Mouse (Mus musculus) fat pad, adult 2 months (tissue): ENCODE measurements at regions not wholly inside any gene's neighbourhood (a gene's known extent, or its start where the extent isn't known, plus 50 kb on each side); places are given as distances from the start of the nearest gene placed in this dataset.

Experiments used
- DNase-seq: peaks from one replicate; pipeline ENCODE4 v3.0.0-alpha.2; 2011; ENCODE audit warnings: low read depth, low spot score; ENCODE audit errors: extremely low read depth

DNA sequence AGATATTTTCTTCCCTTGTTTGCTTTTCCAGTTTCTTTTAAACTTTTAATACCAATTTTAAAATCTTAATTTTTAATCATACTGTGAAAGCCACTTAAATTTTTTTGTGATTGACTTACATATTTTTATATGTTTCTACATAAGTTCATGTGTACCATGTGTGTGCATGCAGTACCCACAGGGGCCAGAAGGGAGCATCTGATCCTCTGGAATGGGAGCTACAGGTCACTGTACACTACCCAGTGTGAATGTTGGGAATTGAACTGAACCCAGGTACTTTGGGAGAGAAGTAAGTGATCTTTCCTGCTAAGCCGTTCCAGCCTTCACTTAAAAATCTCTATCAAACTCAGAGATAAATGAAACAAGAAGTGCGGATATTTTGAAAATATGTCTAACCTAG is 302.5 kb upstream of the Gm15217 start:
- no peak for DNase-seq

DNA sequence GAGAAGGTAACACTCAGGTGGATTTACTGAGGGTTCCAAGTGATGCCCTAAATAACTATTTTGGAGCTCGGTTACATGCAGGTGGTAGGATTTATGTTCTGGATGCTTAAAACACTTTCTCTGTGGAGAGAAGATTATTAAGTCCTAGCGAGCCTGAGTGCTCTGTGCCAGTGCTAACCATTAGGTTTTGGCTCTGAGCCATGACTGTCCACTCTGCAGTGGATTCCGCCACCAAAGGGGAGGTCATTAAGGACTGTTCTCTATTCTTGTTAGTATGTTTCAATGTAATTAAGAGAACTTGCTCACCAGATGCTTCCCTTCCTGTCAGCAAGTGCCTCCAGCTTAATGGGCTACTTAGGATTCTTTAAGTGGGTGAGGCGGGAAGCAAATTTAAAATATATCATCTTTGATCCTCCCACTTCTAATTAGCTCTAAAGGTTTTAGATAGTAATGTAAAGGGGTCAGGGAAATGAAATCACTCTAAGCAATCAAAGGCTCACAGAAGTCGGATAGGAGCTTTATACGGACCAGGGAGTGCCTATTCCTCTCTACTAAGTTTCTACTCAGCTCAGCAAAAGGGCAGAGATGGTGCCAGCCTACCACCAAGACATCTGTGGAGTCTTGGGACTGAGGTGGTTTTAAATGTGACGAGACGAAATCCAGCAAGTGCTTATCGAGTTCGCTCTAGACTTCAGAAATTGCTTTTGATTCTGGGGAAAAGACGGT is 301.6 kb upstream of the Gm15217 start:
- DNase-seq = no peak

DNA sequence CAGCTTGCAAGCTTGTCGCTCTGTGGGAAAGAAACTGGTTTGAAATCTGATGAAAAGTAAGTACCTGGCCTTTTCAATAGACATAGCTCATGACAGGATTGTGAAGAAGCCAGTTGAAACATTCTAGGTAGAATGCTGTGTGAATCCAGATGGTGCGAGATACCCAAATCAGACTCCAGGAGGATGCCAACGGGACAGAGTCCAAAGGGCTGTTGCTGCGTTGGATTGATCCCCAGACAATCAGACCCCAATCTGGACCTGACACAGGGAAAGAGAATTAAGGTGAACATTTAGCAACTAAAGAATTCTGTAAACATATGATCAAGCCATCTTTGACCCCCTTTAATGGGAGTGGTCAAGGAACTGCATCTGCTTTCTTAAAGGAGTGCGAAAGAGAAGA is 296.6 kb upstream of the Gm15217 start:
- no peak for DNase-seq

DNA sequence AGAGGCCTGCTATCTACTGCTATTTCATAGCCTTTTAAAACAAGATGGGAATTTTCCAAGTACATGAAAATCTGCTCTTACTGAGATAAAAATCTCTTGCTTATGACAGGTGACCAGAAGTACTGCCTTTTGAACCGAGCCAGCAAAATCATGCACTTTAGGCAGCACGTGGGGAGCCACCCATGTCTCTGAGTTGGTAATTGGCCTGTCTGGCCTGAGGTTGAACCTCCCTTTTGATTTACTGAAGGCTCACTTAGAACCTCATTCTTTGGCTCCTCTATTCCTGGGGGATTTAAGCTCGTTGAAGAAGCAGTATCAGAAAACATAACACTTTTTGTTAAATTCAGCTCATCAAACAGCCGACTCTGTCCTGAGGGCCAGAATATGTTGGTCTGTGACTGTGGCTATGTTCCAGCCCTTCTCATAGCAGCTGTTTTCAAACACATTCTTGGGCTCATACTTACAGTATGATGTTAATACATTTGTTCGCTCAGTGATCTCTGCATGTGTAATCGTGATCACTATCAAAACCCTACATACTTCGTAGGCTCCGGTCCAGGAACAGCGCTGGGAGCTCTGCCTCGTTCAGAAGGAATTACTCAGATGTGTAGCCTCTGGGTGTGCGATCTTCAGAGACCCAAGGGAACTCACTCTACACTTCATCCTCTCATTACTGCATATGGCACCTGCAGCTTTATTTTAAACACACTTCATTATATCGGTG is 290.1 kb upstream of the Gm15217 start:
- DNase-seq = no peak

DNA sequence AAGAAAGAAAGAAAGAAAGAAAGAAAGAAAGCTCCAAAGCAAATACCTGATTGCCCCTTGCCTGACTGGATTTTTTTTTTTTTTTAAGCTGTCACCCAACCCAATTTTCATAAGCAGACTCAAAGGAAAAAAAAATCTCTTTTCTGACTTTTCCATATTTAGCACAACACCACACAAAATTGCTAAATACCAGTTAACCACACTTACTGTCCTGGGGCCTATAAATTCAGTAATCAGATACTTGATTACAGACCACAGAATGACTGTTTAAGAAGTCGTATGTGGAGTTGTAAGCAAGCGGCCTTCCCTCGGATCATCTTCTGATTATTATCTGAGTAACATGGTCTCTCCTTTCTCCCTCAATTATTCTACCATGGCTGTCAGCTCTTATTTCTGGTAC is 263.3 kb upstream of the Gm15217 start:
- no peak for DNase-seq

DNA sequence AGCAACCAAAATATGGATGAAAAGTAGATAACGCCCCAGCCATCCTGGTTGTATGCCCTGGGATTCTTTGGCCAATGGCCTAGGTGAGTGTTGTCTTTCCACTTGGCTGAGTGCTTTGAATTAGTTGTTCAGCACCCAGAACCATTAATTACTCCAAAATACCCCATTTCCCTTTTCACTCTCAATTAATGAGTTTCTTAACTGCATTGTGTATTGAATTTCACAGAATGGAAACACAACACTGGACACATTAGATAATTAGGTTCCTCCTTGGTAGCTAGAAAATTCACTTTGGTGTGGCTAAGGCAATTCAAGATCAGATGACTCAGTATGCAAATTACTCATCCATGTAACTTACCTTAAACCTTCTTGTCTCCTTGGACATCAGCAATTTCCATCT is 252.7 kb upstream of the Gm15217 start:
- DNase-seq = no peak

DNA sequence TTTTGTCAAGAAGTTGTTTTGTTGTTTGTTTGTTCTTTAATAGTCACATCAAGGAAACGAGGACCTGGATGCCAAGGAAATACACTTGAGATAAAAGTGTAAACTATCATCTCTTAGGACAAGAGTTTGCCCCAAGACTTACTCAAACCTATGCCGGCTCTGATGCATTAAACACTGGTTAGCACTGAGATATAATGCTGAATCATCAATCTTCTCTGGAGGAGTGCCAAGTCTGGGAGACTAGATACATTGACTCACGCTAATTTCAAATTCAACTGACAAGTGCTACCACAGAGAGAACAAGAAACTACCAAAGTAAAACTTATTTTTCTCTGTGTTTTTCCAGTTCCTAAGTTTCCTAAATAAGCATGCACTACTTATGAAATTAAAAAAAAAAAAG is 249.5 kb upstream of the Gm15217 start:
- DNase-seq = no peak

DNA sequence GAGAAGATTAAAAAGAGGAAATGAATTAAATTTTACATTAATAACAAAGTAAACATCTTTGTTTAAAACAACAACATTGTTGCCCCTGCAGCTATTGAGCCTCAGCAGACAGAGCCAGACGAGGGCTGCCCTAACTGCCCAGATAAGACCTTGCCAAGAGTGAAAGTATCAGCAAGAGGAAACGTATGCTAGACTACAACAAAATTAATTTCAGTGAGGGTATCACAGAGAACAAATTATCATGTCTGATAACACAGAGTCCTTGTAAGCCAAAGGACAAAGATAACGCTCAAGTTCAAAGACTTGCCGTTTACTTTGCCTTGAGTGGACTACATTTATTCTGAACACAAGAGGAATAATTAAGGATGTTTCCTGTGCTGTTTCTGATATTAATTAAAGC is 235.0 kb upstream of the Gm15217 start:
- no peak for DNase-seq

DNA sequence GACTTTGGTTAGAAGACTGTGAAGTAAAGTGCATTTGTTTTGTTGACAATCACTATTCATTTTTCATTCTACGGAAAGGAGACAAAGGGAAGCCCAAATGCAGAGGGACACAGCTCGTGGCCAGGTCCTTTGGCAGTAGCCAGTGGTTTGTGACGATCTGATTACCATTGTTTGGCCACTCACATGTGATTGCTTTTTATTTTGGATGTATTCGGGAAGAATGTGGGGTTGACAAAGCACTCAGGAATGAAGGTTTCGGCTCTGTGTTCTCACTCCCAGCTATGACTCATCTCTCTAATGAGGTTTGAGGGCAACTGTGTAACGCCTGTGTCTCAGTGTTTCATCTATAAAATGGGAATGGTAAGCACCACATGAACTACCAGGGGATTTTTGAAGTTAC is 234.5 kb upstream of the Gm15217 start:
- DNase-seq = no peak

DNA sequence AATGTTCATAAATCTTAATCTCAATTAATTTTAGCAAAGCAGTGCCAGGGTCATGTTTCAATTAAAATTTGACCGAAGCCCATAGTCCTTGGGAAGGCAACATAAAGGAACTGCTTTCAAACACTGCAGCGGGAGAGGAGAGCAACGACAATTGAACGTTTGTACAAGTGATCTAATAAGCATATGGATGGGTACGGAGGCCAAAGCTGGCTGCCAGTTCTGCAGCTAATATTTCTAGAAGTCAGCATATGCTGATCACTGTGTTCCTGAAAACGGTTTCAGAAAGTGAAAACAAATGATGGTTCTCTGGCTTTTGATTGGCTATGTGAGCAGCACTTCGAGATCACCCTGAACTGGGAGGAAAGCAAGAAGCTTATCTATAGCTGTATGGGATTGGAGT is 233.6 kb upstream of the Gm15217 start:
- no peak for DNase-seq

DNA sequence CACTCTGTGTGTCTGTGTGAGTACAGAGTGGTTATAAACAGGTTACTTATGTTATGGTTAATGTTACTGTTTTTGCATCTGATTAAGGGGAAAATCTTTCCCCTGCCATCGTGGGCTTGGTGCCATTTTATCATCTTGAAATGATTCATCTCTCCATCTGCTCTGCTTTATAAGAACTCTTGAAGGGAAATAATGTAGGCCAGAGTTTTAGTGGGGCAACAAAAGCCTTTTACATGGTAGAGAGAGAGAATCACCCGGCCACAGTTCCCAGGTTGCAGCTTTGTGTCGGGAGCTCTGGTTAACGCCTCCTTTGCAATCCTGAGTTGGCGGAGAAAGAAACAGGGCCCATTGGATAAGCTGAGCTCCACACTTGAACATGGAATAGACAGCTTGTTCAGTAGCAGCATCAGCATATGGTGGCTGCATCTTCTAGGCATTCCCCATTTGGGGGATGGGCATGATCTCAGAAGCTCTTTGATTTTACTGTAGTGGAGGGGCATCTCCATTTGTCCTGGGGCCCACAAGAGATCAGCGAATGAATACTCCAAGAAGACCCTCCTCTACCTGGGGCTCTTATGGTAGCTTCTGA is 230.0 kb upstream of the Gm15217 start:
- no peak for DNase-seq

DNA sequence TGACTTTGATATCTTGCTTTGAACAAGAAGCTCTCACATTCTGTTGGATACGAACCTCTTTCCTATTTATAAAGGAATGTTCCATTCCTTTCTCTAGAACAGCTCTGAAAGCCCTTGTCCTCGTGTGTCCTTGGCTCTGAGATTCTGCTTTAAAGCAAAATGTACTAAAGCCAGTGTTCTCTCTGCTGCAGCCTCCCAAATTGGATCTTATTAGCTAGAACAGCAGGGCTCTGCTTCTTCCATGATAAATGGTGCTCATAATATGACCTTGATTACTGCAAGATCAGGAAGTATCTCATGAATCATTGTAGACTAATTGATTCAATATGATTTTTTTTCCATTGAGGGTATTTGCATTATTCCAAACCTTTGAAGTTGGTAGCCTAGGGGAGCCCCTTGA is 220.5 kb upstream of the Gm15217 start:
- DNase-seq = no peak

DNA sequence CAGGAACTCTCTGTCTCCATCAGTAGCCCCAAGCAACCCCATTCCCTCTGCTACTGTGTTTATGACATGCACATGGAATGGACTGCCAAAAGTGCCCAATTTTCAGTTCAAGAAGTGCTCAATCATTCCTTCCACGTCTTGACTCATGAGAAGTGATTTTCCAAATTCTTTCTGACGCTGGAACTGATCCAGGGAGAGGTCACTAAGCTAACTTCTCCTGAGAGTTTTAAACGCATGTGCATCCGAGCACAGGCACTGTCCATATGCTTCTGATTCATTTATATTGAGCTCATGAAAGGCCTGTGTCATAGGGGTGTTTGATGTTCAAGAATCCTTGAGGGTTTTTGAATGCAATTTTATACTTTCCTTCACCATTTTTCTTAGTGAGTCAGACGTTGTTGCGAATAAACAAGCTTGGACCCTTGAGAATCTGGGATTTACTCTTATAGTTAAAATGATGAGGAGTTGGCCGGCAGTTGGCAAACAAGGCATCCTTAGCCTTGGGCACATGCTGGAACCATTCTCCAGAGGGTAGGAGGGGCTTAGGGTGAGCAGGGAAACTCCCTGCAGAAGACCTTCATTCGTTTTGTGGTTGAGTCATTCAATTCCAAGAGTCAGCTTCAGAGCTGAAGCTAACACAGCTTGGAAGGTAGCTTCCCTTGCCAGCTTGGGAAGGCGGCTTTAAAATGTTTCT is 206.9 kb upstream of the Gm15217 start:
- DNase-seq = no peak

DNA sequence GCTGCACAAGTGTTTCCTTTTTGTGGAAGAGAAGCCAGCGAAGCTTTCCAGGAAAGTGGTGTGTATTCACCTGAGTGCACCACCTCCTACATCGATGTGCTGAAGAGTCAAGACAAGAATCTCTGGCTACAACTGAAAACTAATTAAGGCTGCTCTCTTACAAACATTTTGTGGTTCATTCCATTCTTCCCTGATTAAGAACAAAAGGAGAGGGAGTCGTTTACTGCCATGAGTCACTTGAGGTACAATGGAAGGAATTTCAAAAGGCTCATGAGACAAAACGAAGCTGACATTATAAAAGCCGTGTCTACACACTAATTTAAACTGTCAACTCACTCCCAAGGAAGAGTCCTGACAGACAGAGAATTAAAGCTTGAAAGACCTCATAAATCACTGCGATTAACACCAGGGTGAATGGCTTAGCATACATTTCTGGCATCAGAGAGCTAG is 206.3 kb upstream of the Gm15217 start:
- DNase-seq = no peak

DNA sequence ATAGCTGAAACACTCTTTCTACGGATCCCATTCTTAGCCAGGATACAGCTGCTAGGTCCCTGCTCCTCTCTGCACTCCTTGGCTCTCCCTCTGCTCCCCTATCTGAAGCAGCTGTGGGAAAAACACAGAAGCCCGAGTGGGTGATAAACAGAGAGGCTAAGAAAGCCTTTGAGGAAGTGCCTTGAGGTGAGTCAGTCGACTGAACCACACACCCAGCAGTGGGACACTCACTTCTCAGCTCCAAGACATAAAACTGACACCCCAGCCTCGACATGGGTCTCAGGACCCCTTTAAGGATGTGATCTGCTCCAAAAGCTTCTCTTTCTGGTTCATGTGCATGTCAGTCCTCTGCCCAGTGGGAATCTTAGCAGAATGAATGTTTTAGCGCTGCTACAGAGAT is 204.8 kb upstream of the Gm15217 start:
- DNase-seq = no peak

DNA sequence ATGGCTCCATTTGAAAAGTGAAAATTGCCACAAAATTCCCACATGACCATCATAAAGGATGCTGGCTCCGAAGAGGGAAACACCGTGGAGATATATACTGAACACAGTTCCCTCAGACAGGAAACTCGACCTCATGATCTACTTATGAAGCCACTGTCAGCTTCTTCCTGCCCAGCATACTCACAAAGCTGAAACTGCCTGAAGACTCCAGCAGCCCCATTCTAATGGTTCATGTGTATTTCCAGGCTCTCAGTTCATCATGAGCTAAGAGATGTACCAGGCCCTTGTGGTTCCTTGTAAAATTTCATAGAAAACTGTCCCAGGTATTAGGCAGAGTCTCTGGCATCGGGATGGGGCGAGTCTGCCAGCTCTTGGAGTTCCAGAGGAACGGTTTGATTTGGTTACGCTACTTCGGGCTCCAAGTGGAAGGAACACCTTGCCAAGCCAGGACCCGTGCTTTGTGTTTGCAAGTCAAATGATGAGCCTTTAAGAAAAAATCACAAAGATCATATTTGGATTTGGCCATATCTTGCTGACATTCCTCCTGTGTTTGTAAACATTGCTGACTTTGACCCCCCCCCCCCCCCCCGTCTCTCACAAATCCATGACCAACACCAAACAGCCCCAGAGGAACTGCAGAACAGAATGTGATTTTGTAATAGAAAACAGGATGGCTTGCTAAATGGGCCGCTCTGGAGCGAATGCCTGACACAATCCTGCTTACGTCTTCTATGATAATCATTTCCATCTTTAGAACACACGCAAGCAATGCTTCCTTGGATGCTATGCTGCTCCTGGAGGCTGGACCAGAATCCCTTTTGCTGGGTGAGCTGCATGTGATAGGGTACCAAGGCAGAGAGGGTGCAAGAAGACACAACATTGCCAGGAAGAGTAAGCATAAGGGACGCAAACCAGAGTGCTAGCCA is 203.7 kb upstream of the Gm15217 start:
- no peak for DNase-seq

DNA sequence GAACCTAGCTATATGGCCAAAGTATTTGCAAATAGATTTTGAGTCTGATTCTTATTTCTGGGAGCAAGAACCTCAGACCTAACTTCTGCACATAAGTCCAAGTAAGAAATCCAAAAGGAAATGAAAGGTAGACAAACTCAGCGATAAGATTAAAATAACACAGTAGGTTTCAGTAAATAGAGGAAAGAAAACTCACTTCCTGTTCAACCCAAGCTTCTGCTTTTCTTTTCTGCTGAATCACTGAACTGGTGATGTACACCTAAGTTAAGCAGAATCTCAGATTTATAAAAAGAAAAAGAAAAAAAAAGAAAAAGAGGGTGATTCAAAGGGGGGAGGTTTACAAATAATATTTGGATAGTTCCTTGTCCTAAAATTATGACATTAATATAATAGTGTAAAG is 200.2 kb upstream of the Gm15217 start:
- no peak for DNase-seq

DNA sequence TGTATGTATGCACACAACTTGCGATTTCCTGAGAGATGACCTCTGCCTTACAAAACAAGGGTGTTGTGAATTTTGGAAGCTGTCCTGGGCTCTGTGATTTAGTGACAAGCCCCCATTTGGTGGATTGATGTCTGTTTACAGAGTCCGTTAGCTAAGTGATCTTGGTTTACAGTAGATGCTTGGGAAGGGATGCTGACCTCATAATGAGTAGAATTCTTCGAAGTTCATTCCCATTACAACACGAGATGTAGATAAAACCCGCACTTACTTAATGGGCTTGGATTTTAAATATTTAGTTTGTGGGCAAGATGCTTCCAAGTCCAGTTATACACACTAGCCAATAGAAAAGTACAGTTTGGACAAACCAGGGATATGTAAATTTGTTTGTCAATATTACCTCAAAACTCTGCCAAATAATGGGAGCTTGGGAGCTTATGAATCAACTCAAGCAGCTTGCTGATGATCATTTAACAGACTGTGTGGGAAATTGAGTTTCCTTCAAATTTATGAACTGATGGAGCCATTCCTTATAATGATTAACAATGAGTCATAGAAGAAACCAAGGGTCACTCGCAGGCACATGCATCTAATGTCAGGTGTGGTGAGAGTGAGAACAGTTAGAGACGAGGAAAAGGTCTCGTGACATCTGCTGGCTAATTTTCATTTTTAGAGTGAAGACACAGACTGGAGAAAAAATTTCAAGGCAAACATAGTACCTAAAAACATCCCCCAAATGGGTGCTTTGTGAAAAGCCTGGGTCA is 187.4 kb upstream of the Gm15217 start:
- DNase-seq = no peak

DNA sequence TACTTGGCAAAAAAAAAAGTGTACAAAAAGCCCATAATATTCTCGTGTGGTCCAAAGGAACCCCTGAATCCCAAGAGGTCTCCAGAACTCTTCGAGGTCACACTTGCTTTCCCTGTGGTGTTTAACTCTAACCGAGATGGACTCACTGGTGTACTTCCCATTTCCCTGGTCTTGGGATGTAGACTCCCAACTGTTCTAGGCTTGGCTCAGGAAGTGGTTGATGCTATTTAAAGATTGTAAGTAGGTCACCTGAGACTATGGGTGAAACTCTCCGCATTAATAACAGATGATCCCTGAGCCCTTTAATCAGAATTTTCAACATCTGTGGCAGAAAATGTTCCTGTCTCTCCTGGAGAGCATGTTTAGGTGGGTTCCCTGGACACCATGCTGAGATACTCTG is 185.6 kb upstream of the Gm15217 start:
- DNase-seq = no peak

DNA sequence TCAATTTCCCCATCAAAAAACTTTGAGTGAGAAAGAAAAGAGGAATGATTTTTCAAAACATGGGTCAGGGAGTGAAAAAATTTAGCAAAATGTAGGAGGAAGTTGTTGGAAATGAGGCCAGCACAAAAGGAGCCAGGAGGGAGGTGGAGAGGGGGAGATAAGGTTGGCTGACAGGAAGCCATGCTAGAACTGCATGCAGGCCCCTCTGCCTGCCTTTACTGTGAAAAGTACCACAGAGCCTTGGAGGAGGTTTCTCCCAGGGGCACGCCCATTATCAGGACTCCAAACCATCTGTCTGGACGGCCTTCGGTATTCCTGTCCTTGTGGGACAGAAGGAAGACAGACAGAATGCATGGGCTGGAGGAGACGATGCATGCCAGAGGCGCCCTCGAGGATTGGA is 183.3 kb upstream of the Gm15217 start:
- DNase-seq = no peak
